11 mouse cellular contexts compared by ENCODE assay signal in genomic region chr5:148960211-148960610, GRCm38 (mm10). TPM values are rescaled to one million over a fixed set of nuclear protein-coding genes. Genes with fewer than 3 reads are reported as not detected.
DNase-seq lines count a peak whose midpoint lies in the region; ATAC-seq and TF ChIP-seq lines count a peak whose summit lies in the region.
"Had no signal": no experiment of that assay in that cellular context is flagged by ENCODE, and none has a peak within 500 bp of the region (broad histone marks: within the 10 kb centered on the region; RNA-seq: fewer than 3 reads in every experiment).

No protein-coding gene starts in this region.

- ATAC-seq in limb, embryonic 12.5 days (ENCODE audit: insufficient number of reproducible peaks, insufficient read depth, low FRiP score, low TSS enrichment, low read depth) = no peak

- peaks cover 9% of the 10 kb centered on the region for H3K4me1 ChIP-seq in testis, adult 2 months (ENCODE audit: control insufficient read depth, insufficient read depth, low read length)
- peaks cover 27% of the 10 kb centered on the region for H3K4me1 ChIP-seq in limb, embryonic 12.5 days (replicated peaks)

- H3K27me3 ChIP-seq in testis, adult 2 months (ENCODE audit: control insufficient read depth, insufficient read depth, low read length) = no peaks in the 10 kb centered on the region
- no peaks in the 10 kb centered on the region for H3K27me3 ChIP-seq in limb, embryonic 12.5 days

- H3K9me3 ChIP-seq in limb, embryonic 12.5 days = no peaks in the 10 kb centered on the region

- 55% methylated on average over 10 of the region's 10 CpGs for WGBS in limb, embryonic 12.5 days

- intact Hi-C loops in gastrocnemius, adult 2 months (cut with DNase I) = no loop called here
- intact Hi-C loops in left cerebral cortex, postnatal 14 days (cut with DNase I) = no loop called here

- peak overlapping the region; percentile 82 for H3K27ac ChIP-seq in gastrocnemius, adult 2 months
- H3K27ac ChIP-seq in testis, adult 2 months (ENCODE audit: control insufficient read depth, insufficient read depth, low read depth, low read length) = 0 out of 2 replicates have a peak overlapping the region, but pooled peaks have one; percentile 30
- H3K27ac ChIP-seq in limb, embryonic 12.5 days = peak overlapping the region; percentile 76

- H3K4me3 ChIP-seq in gastrocnemius, adult 2 months = peak overlapping the region; percentile 69
- no peak overlapping the region for H3K4me3 ChIP-seq in testis, adult 2 months (ENCODE audit: control insufficient read depth, low read depth, low read length)
- peak overlapping the region; percentile 41 for H3K4me3 ChIP-seq in limb, embryonic 12.5 days (replicated peaks)

- TF ChIP-seq CTCF in gastrocnemius, adult 2 months (IDR thresholded peaks at IDR 0.05) = no peak
- no peak for TF ChIP-seq CTCF in testis, adult 2 months (IDR thresholded peaks at IDR 0.05; ENCODE audit: control insufficient read depth, insufficient read depth, insufficient replicate concordance, low read depth, low read length)

- peak overlapping the region; percentile 85 for H3K4me2 ChIP-seq in limb, embryonic 12.5 days

- peak overlapping the region; percentile 59; the same call in 1 of the 2 replicates for H3K9ac ChIP-seq in limb, embryonic 12.5 days (replicated peaks)

- no peaks in the 10 kb centered on the region for H3K36me3 ChIP-seq in testis, adult 2 months (ENCODE audit: control insufficient read depth, insufficient read depth, low read length)
- no peaks in the 10 kb centered on the region for H3K36me3 ChIP-seq in limb, embryonic 12.5 days
- H3K36me3 ChIP-seq: G1E had no signal

- no peak for DNase-seq in gastrocnemius, adult 2 months
- no peak for DNase-seq in gastrocnemius, adult 18-20 months (ENCODE audit: low spot score)
- DNase-seq in testis, postnatal 14 days (ENCODE audit: low spot score) = no peak
- peak; percentile 66 for DNase-seq in thymus, postnatal 4 days
- no peak for DNase-seq in layer of hippocampus, postnatal 36 days
- no peak for DNase-seq in left cerebral cortex, postnatal 14 days (ENCODE audit: low spot score in 2 of 2)

- no peak for TF ChIP-seq POLR2A in testis, adult 2 months (IDR thresholded peaks at IDR 0.05; ENCODE audit: control insufficient read depth, low read depth, low read length)

RNA-seq across cellular contexts. Expression of gene Katnal1, which starts 31.1 kb away (rescaled TPM):
- 1 to 10 TPM; 4.2 to 5.6 TPM for total RNA-seq in gastrocnemius, adult 2 months (2021)
- total RNA-seq in gastrocnemius, adult 18-20 months (2021) = 1 to 10 TPM; 4.5 to 6.0 TPM
- 47.1 and 48.3 TPM in 2 replicates for polyA plus RNA-seq in testis, adult 2 months (2012; rRNA removed)
- 24.7 and 29.1 TPM in 2 replicates for polyA plus RNA-seq in limb, embryonic 12.5 days (2016; fragmentation: Nextera tagmentation; extraction: Ambion mirVana)
- total RNA-seq in layer of hippocampus, postnatal 36 days (2021) = 10 to 100 TPM; 60.6 to 66.6 TPM
- 10 to 100 TPM; 55.4 to 56.9 TPM for total RNA-seq in left cerebral cortex, postnatal 14 days (2021)
- polyA plus RNA-seq: G1E had no signal

RNA-seq across cellular contexts. Expression of gene Gm42791, which starts 34.7 kb away (rescaled TPM):
- total RNA-seq in gastrocnemius, adult 2 months (2021) = 1 to 10 TPM; 2.8 to 5.1 TPM
- 1 to 10 TPM; 2.1 to 5.3 TPM for total RNA-seq in gastrocnemius, adult 18-20 months (2021)
- not detected in 2 replicates for polyA plus RNA-seq in testis, adult 2 months (2012; rRNA removed)
- polyA plus RNA-seq in limb, embryonic 12.5 days (2016; fragmentation: Nextera tagmentation; extraction: Ambion mirVana) = 0.99 and 2.6 TPM in 2 replicates
- total RNA-seq in layer of hippocampus, postnatal 36 days (2021) = 10 to 100 TPM; 24.3 to 31.6 TPM
- total RNA-seq in left cerebral cortex, postnatal 14 days (2021) = 10 to 100 TPM; 16.6 to 17.8 TPM
- total RNA-seq: G1E had no signal
- polyA plus RNA-seq: cortical plate, adult 2 months; G1E; spleen, adult 2 months had no signal

Comparison
In these comparisons a context has a peak if more than half of its experiments do, and no peak if none do; other contexts are left out.
1. H3K27ac ChIP-seq: peak in every context shown above with its lines; median percentile 82 in gastrocnemius, adult 2 months; 76 in limb, embryonic 12.5 days; 30 in testis, adult 2 months.
2. RNA of gene Katnal1, which starts 31.1 kb away (total RNA-seq): 60.6 to 66.6 TPM in layer of hippocampus, postnatal 36 days and 55.4 to 56.9 TPM in left cerebral cortex, postnatal 14 days; 4.5 to 6.0 TPM in gastrocnemius, adult 18-20 months and 4.2 to 5.6 TPM in gastrocnemius, adult 2 months; every median in the first group is over 4 times any median in the second.